ENCODE assay signal across 9 mouse cellular contexts in the genomic region with DNA sequence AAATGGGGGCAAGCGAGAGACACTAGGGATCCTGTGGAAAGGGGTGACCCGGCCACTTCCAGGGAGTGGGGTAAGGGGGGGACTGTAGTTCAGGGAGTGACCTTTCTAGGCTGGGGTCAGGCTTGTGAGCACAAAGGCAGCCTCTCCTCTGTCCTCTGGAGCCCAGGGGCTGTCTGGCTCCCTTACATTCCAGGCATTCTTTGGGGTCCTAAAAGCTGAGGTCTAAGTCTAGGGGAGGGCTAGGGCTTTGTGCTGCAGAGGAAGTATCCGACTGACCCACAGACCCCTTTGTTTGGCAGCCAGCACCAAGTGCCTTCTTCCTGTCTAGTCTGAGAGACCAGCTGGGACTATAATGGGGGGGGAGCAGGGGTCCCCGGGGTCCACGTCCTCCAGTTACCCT.
DNase-seq lines count a peak whose midpoint lies in the region; ATAC-seq and TF ChIP-seq lines count a peak whose summit lies in the region.
"Had no signal": no experiment of that assay in that cellular context is flagged by ENCODE, and none has a peak within 500 bp of the region (broad histone marks: within the 10 kb centered on the region; RNA-seq: fewer than 3 reads in every experiment).

No protein-coding gene starts in this region.

- H3K4me1 ChIP-seq in kidney, adult 2 months (ENCODE audit: control insufficient read depth, insufficient read depth, low read length): peaks cover 12% of the 10 kb centered on the region
- H3K4me1 ChIP-seq in embryonic facial prominence, embryonic 15.5 days: no peaks in the 10 kb centered on the region
- H3K4me1 ChIP-seq in limb, embryonic 14.5 days (ENCODE audit: control insufficient read depth, insufficient read depth, low read length): peaks cover 4% of the 10 kb centered on the region; the same call in 1 of the 2 replicates
- H3K4me1 ChIP-seq: hindbrain, embryonic 15.5 days had no signal

- peak; percentile 57; the same call in 1 of the 2 replicates for ATAC-seq in embryonic facial prominence, embryonic 15.5 days (ENCODE audit: insufficient number of reproducible peaks, low FRiP score, low TSS enrichment, low read depth)
- ATAC-seq in limb, embryonic 14.5 days (ENCODE audit: low FRiP score, low read depth): peak; percentile 55
- no peak for ATAC-seq in erythroid progenitor cell, adult 5-6 weeks (replicated peaks; ENCODE audit: low FRiP score, poor library complexity, severe bottlenecking)

- H3K27me3 ChIP-seq in kidney, adult 2 months (replicated peaks; ENCODE audit: control insufficient read depth, insufficient read depth, low read length): no peaks in the 10 kb centered on the region
- no peaks in the 10 kb centered on the region for H3K27me3 ChIP-seq in embryonic facial prominence, embryonic 15.5 days
- no peaks in the 10 kb centered on the region for H3K27me3 ChIP-seq in limb, embryonic 14.5 days (ENCODE audit: control insufficient read depth, insufficient read depth, low read length)
- H3K27me3 ChIP-seq: hindbrain, embryonic 15.5 days had no signal

- WGBS in kidney, adult 2 months: 40% methylated on average over 5 of the region's 5 CpGs
- WGBS in embryonic facial prominence, embryonic 15.5 days: 17% methylated on average over 5 of the region's 5 CpGs
- WGBS in limb, embryonic 14.5 days: 44% methylated on average over 5 of the region's 5 CpGs

- H3K4me2 ChIP-seq in embryonic facial prominence, embryonic 15.5 days (replicated peaks): no peak overlapping the region
- H3K4me2 ChIP-seq in limb, embryonic 14.5 days (replicated peaks; ENCODE audit: low read depth, low read length, severe bottlenecking): no peak overlapping the region
- H3K4me2 ChIP-seq: hindbrain, embryonic 15.5 days had no signal

- H3K9me3 ChIP-seq in embryonic facial prominence, embryonic 15.5 days (replicated peaks): no peaks in the 10 kb centered on the region
- no peaks in the 10 kb centered on the region for H3K9me3 ChIP-seq in limb, embryonic 14.5 days (ENCODE audit: control insufficient read depth, low read length)
- H3K9me3 ChIP-seq: hindbrain, embryonic 15.5 days had no signal

- no peak overlapping the region for H3K9ac ChIP-seq in embryonic facial prominence, embryonic 15.5 days
- H3K9ac ChIP-seq in limb, embryonic 14.5 days (ENCODE audit: low read depth, low read length, severe bottlenecking): no peak overlapping the region
- H3K9ac ChIP-seq: hindbrain, embryonic 15.5 days had no signal

- DNase-seq in kidney, adult 2 months: peak; percentile 62
- DNase-seq in kidney, adult 18-20 months: no peak
- peak; percentile 74 for DNase-seq in embryo, embryonic 10.5 days (ENCODE audit: low spot score)
- no peak for DNase-seq in limb, embryonic 14.5 days (ENCODE audit: low spot score)
- DNase-seq in adrenal gland, adult 2 months: no peak
- no peak for DNase-seq in left cerebral cortex, adult 11 months (ENCODE audit: low spot score)

- no peak overlapping the region for H3K4me3 ChIP-seq in kidney, adult 2 months (ENCODE audit: insufficient read depth, low read depth, low read length)
- no peak overlapping the region for H3K4me3 ChIP-seq in embryonic facial prominence, embryonic 15.5 days (replicated peaks)
- no peak overlapping the region for H3K4me3 ChIP-seq in limb, embryonic 14.5 days (replicated peaks; ENCODE audit: low read length)
- H3K4me3 ChIP-seq: hindbrain, embryonic 15.5 days had no signal

- TF ChIP-seq POLR2A in kidney, adult 2 months (IDR thresholded peaks at IDR 0.05; ENCODE audit: low read depth, low read length): no peak
- TF ChIP-seq POLR2A in limb, embryonic 14.5 days (IDR thresholded peaks at IDR 0.05; ENCODE audit: borderline replicate concordance, extremely low read depth, insufficient read depth, insufficient read length): no peak

- no peaks in the 10 kb centered on the region for H3K36me3 ChIP-seq in kidney, adult 2 months (ENCODE audit: control insufficient read depth, insufficient read depth, low read length)
- no peaks in the 10 kb centered on the region for H3K36me3 ChIP-seq in embryonic facial prominence, embryonic 15.5 days
- no peaks in the 10 kb centered on the region for H3K36me3 ChIP-seq in limb, embryonic 14.5 days (ENCODE audit: control insufficient read depth, insufficient read depth, low read length)
- H3K36me3 ChIP-seq: hindbrain, embryonic 15.5 days had no signal

- no peak overlapping the region for H3K27ac ChIP-seq in kidney, adult 2 months (ENCODE audit: insufficient read depth, low read depth, low read length)
- no peak overlapping the region for H3K27ac ChIP-seq in embryonic facial prominence, embryonic 15.5 days (replicated peaks)
- 0 out of 2 replicates have a peak overlapping the region, but pooled peaks have one; percentile 2 for H3K27ac ChIP-seq in limb, embryonic 14.5 days (replicated peaks; ENCODE audit: low read depth, low read length)
- H3K27ac ChIP-seq: hindbrain, embryonic 15.5 days had no signal

- no peak for TF ChIP-seq CTCF in kidney, adult 2 months (conservative IDR thresholded peaks at IDR 0.05; ENCODE audit: insufficient read depth, insufficient read length, low read depth, low read length)

Comparison
In these comparisons a context has a peak if more than half of its experiments do, and no peak if none do; other contexts are left out.
1. DNase-seq: peak in kidney, adult 2 months (single experiment) and embryo, embryonic 10.5 days (single experiment); none in kidney, adult 18-20 months (single experiment), limb, embryonic 14.5 days (single experiment), adrenal gland, adult 2 months (single experiment) and left cerebral cortex, adult 11 months (single experiment).